Mouse (Mus musculus): ENCODE data around the gene Adprh. TPM values are rescaled to one million over a fixed set of nuclear protein-coding genes. Genes with fewer than 3 reads are reported as not detected.
"Not testable (repeated sequence)": the region's sequence is repeated elsewhere in the genome, so short reads cannot be mapped to it uniquely, and the experiment has no call there.

Adprh gene
- total RNA-seq, 2 experiments from 2014 or later: 8.6 to 31.6 TPM

- not testable (repeated sequence) for ATAC-seq (replicated peaks; ENCODE audit: low FRiP score, low TSS enrichment, poor library complexity, severe bottlenecking)
Measured at GRCm38 (mm10) chr16:38446141-38446540, 6.4 kb downstream of the Adprh start.

DNA sequence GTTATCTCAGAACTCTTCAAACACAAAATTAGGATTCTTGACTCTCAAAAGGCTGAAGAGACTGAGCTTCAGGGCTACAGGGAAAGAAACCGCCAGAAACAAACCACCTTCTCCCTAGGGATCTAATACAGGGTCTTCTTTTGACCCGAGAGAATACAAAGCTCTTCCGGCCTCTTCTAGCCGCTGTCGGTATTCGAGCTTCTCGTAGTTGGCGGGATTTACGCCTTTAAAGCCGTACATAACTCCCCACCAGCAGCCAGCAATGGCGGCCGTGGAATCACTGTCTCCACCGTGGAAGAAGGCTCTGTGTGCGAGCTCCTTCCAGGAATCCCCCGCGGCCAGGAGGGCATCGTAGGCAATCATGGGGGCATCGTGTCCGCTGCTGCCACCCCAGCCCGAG lies 6.9 kb downstream of the Adprh start:
- no peak for ATAC-seq (replicated peaks; ENCODE audit: low FRiP score, low TSS enrichment, poor library complexity, severe bottlenecking)

GRCm38 (mm10) chr16:38445046-38445445 lies 7.5 kb downstream of the Adprh start:
- ATAC-seq (replicated peaks; ENCODE audit: low FRiP score, low TSS enrichment, poor library complexity, severe bottlenecking): no peak

- ATAC-seq (replicated peaks; ENCODE audit: low FRiP score, low TSS enrichment, poor library complexity, severe bottlenecking): no peak
Measured at GRCm38 (mm10) chr16:38443721-38444464, 8.6 kb downstream of the Adprh start.

DNA sequence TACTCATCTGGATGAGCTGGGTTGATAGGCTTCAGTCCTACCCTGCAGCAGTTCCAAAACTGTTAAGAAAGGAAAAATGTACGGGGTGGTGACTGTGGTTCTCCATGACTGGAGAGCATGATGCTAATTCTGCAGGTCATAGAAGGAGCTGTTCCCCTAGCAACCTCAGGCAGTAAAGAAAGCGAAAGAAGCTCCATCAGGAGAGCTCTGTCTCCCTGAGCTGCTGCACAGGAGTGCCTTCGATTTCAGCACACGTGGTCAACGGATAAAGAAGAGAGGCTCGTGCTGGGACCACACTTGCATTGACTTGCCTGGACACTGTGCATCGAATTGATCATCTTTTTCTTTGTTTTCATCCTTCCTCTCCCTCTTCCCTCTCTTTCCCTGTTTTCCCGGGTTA lies 10.3 kb downstream of the Adprh start:
- ATAC-seq (replicated peaks; ENCODE audit: low FRiP score, low TSS enrichment, poor library complexity, severe bottlenecking): no peak

GRCm38 (mm10) chr16:38441611-38442010 lies 10.9 kb downstream of the Adprh start:
- ATAC-seq (replicated peaks; ENCODE audit: low FRiP score, low TSS enrichment, poor library complexity, severe bottlenecking): no peak

GRCm38 (mm10) chr16:38440403-38440802 lies 12.1 kb downstream of the Adprh start:
- ATAC-seq (replicated peaks; ENCODE audit: low FRiP score, low TSS enrichment, poor library complexity, severe bottlenecking): no peak

- ATAC-seq (replicated peaks; ENCODE audit: low FRiP score, low TSS enrichment, poor library complexity, severe bottlenecking): no peak
Measured at GRCm38 (mm10) chr16:38439190-38439589, 13.3 kb downstream of the Adprh start.

GRCm38 (mm10) chr16:38434295-38434795 lies 18.2 kb downstream of the Adprh start:
- no peak for ATAC-seq (replicated peaks; ENCODE audit: low FRiP score, low TSS enrichment, poor library complexity, severe bottlenecking)

DNA sequence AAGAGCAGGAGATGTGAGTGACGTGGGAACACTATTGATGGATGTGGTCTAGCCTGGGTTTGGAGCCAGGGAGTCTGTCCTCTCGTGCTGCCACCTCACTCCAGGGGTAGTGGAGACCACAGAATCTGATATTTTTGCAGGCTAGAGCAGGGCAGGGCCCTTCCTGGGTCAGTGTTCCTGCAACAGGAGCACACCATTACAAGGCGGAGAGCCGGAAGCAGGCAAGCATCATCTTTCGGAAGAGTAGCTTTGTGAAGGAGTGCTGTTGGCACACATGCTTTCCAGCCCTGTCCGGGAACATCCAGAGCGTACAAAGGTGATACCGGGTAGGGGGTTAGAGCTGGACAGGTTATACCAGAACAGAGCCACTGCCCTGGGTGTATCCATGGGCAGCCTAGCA lies 19.0 kb downstream of the Adprh start:
- no peak for ATAC-seq (replicated peaks; ENCODE audit: low FRiP score, low TSS enrichment, poor library complexity, severe bottlenecking)

DNA sequence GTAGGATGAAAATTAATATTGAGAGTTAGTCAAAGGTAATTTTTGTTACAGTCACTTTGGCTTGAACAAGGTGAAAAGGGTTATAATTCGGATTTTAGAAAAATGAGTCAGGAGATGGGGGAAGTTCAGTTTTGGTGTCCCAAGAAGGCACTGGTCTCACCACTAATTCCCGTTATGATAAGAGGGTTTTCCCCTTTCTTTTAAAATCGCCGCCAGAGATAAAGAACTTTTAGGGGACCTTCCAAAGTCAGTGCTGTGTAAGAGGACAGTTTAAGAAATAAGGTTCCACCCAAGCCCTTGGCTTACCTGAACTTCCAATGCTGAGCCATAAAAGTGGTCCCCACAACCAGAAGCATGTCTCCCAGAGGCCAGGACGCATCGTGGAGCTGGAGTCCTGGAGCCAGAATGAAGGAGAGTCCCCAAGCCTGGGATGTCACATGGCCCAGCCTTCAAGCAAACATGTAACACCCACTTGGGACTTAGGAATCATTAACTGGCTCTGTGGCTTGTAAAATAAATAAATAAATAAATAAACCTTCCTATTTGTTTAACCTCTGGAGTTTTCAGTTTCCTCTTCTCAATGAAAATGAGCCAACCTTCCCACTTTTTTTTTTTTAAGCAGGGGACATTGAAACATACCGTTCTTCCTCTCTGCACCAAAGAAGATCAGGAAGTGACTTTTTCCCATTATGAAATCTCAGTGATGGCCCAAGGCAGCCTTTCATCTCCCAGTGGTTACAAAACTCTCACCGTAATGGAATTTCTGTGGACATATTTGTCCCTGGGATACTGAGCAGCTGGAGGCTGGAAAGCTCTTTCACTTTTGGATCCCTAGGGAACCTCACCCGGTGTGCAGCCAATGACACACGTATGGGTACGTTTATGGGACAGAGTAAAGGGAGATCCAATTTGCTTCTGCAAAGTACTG lies 19.7 kb downstream of the Adprh start, which contains the start of gene Pla1a:
Gene Pla1a, minus strand, starts transcription at position 648 of the 928 bp plus-strand sequence.
- ATAC-seq (replicated peaks; ENCODE audit: low FRiP score, low TSS enrichment, poor library complexity, severe bottlenecking): no peak

- no peak for ATAC-seq (replicated peaks; ENCODE audit: low FRiP score, low TSS enrichment, poor library complexity, severe bottlenecking)
Measured at GRCm38 (mm10) chr16:38431446-38432185, 20.9 kb downstream of the Adprh start.

DNA sequence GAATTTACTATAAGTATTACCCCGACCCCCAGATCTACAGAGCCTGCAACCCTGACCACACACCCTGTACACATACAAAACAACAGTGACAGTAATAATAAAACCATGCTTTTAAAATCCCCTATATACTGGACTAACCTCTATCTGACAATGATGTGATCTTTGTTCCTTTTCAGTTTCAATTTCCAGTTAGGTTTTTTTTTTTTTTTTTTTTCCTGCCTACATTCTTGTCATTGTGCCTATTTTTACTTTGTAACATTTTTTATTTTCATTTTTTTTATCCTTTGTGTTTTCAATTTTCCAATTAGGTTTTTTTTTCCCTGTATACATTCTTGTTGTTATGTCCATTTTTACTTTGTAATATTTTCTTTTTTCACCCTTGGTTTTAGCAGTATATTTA lies 26.7 kb downstream of the Adprh start:
- no peak for ATAC-seq (replicated peaks; ENCODE audit: low FRiP score, low TSS enrichment, poor library complexity, severe bottlenecking)

- ATAC-seq (replicated peaks; ENCODE audit: low FRiP score, low TSS enrichment, poor library complexity, severe bottlenecking): no peak
Measured at GRCm38 (mm10) chr16:38425374-38425773, 27.1 kb downstream of the Adprh start.

DNA sequence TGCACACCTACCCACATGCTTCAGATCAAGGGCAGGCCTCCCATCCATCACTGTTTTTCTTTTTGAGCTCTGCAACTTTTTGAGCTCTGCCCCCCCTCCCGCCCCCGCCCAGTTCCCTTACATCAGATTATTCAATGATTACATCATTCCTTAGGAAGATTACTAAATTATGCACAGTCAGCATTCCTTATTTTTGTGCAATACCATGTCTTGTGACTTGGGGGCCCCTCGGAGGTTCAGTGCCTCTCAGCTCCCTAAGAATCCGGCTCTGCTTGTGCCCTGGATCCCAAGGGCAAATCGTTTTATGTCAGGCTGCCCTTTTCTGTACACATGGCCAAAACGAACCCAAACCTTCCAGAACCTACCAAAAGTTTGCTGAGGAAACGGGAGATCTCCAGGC lies 37.5 kb downstream of the Adprh start:
- ATAC-seq (replicated peaks; ENCODE audit: low FRiP score, low TSS enrichment, poor library complexity, severe bottlenecking): no peak

GRCm38 (mm10) chr16:38408416-38408815 lies 44.1 kb downstream of the Adprh start:
- ATAC-seq (replicated peaks; ENCODE audit: low FRiP score, low TSS enrichment, poor library complexity, severe bottlenecking): no peak

DNA sequence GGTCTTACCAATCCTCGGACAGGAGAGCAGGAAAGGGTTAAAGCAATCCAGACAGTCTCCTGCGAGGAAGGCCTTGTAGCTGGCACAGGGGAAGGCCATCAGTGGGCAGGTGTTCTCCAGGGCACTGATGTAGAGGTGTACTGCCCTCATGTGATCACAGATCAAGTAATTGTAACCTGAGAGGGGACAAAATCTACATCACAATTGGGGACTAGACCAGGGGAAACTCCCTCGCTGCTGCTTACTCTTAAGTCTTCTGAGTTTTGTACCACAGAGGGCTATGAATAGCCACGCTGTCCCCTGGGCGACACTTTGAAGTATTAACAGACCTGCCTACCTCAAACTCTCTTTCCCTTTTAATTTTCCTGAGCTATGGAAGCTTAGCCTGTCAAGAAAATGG lies 44.9 kb downstream of the Adprh start:
- no peak for ATAC-seq (replicated peaks; ENCODE audit: low FRiP score, low TSS enrichment, poor library complexity, severe bottlenecking)

GRCm38 (mm10) chr16:38406708-38407107 lies 45.8 kb downstream of the Adprh start:
- ATAC-seq (replicated peaks; ENCODE audit: low FRiP score, low TSS enrichment, poor library complexity, severe bottlenecking): no peak

DNA sequence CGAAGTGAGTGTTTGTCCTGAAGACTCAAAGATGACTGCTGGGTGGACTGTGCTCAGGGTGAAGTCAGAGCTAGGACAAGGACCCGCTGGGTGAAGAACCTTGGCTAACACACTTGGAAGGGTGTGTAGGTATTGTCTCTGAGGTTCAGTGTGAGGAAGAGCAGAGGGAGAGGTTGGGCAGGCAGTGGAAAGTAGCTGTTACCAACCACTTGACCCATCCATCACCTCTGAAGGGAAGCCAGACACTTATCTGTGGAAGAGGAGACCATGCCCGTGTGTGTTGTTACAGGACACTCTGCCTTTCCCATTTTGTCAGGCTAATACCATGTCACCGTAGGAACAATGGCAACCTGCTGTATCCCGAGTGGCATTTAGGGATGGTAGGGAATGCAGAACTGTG lies 46.2 kb downstream of the Adprh start:
- ATAC-seq (replicated peaks; ENCODE audit: low FRiP score, low TSS enrichment, poor library complexity, severe bottlenecking): no peak

- peak; percentile 24; the same call in 1 of the 2 replicates for ATAC-seq (replicated peaks; ENCODE audit: low FRiP score, low TSS enrichment, poor library complexity, severe bottlenecking)
Measured at GRCm38 (mm10) chr16:38403639-38404038, 48.9 kb downstream of the Adprh start.
